Mouse (Mus musculus) small intestine, adult 2 months (tissue): Measurements from ENCODE around the gene Ccdc172.

Experiments used
- CTCF ChIP-seq: fragments of 200-500 bp; IDR thresholded peaks from 2 replicates; pipeline ENCODE4 v1.5.1; 2012; ENCODE audit warnings: low read depth, mild to moderate bottlenecking, control low read depth, inconsistent platforms, low read length, moderate library complexity, mixed read lengths; ENCODE audit not compliant: insufficient replicate concordance, insufficient read length; ENCODE audit errors: extremely low read depth
- POLR2A ChIP-seq: fragments of 200-500 bp; IDR thresholded peaks from 2 replicates; pipeline ENCODE4 v1.6.1; 2012; ENCODE audit warnings: low read depth, mild to moderate bottlenecking, control low read depth, inconsistent platforms, low read length, moderate library complexity

DNA sequence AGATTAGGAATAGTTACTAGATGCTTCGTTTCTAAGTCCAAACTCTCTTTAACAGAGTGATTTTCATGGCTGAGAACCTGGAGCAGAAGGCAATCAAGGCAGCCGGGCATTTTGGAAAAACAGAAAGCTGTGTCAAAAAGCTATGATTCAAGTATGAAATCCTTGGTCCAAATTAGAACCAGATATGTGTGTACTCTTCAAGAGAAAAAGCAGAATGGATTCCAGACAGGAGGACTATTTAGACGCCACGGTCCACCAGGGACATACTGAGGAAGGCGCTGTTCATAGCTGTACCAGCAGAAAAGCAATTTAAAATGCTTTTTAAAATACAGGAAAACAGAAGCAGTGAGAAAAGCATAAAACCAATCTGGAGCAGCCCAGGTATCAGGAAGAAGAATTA lies 88.6 kb downstream of the Ccdc172 start:
- TF ChIP-seq CTCF (no peak), POLR2A (no peak)
